Mouse (Mus musculus) liver, adult 10 weeks (tissue): ENCODE results near the gene Smarca4. TPM values are rescaled to one million over a fixed set of nuclear protein-coding genes. Genes with fewer than 3 reads are reported as not detected.

ENCODE experiments used
- polyA plus RNA-seq: library from polyadenylated mRNA; stranded (reverse); fragments of 350-450 nt; fragmentation: Illumina TruSeq; extraction: RNeasy Lipid Tissue Mini Kit (QIAGEN cat#74804); gene quantifications from one replicate; pipeline ENCODE4 v1.2.3, GENCODE M21; 2014; ENCODE audit warnings: low read depth, low replicate concordance

Gene Smarca4
- polyA plus RNA-seq: 2.7 TPM

DNA sequence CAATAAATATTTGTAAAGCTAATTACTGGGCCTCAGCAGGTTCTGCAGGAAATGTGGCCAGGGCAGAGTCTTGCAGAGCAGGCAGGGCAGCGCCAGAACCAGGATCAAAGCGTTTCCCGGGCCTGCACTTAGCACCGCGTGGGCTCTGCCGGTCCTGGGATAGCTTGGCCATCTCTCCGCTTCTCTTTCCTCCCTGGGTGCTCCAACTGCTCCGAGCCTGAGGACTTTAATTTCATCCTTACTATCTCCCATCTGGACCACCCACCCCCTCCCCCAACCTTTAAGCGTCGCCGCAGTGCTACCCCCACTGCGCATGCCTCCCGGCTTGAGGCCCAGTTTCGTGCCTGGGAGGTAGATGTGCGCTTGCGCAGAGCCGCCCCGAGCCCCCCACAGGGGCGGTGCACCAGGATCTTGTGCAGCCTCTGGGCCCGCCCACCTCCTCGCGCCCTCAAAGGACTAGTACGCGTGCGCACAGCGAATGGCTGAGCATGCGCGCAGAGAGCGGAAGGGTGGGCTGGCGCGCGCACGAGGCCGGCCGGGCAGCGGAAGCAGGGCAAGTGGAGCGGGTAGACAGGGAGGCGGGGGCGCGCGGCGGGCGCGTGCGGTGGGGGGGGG is at the start of gene Smarca4:
Gene Smarca4, plus strand, starts transcription at position 553 of the 615 bp plus-strand sequence.

GRCm38 (mm10) chr9:21592703-21593121 is 23.3 kb upstream of the Smarca4 start, which contains the start of the genes Timm29 and Yipf2:
Timm29 (plus strand) TSS chr9:21592722.
Yipf2 (minus strand) TSS chr9:21592828.

GRCm38 (mm10) chr9:21723377-21724146 is 107.6 kb downstream of the Smarca4 start, which contains the start of gene Ldlr:
Ldlr (plus strand) TSS chr9:21723483.

Other genes with a start within 250 kb of the Smarca4 start
- gene Ilf3, start 248.3 kb upstream of the Smarca4 start, polyA plus RNA-seq: 4.7 TPM
- gene Qtrt1, start 204.3 kb upstream of the Smarca4 start, polyA plus RNA-seq: not detected
- 9.2 TPM for gene Dnm2, start 191.3 kb upstream of the Smarca4 start, polyA plus RNA-seq
- 1.9 TPM for gene Tmed1, start 105.9 kb upstream of the Smarca4 start, polyA plus RNA-seq
- 2.8 TPM for gene AB124611, start 90.0 kb upstream of the Smarca4 start, polyA plus RNA-seq
- gene Carm1, start 69.3 kb upstream of the Smarca4 start, polyA plus RNA-seq: 2.6 TPM
- 30.6 TPM for gene Timm29, start 23.4 kb upstream of the Smarca4 start, polyA plus RNA-seq
- gene Yipf2, start 23.3 kb upstream of the Smarca4 start, polyA plus RNA-seq: 7.8 TPM
- 43.0 TPM for gene Ldlr, start 107.3 kb downstream of the Smarca4 start, polyA plus RNA-seq
- 6.4 TPM for gene Spc24, start 144.1 kb downstream of the Smarca4 start, polyA plus RNA-seq
- gene Kank2, start 182.6 kb downstream of the Smarca4 start, polyA plus RNA-seq: 7.5 TPM
- not detected for gene Angptl8, start 219.3 kb downstream of the Smarca4 start, polyA plus RNA-seq
- gene Dock6, start 236.5 kb downstream of the Smarca4 start, polyA plus RNA-seq: 3.8 TPM